Mouse (Mus musculus) midbrain, embryonic 15.5 days (tissue): ENCODE measurements at regions not wholly inside any gene's neighbourhood (a gene's known extent, or its start where the extent isn't known, plus 50 kb on each side); places are given as distances from the start of the nearest gene placed in this dataset.
A peak's percentile ranks its signal among the peaks of the same experiment; 100 is the strongest.

Experiments
- ATAC-seq: fragments of 200-750 bp; cut with Nextera tagmentation; replicated peaks from 2 replicates; pipeline ENCODE4 v1.8.0; 2017; ENCODE audit warnings: moderate TSS enrichment
- H3K27ac ChIP-seq: fragments of 300-500 bp; sonication (generic); 2 replicates; pipeline ENCODE4 v1.5.1; 2015; ENCODE audit warnings: mild to moderate bottlenecking, inconsistent platforms
- H3K27me3 ChIP-seq: fragments of 300-500 bp; sonication (generic); replicated peaks from 2 replicates; pipeline ENCODE4 v1.6.1; 2015; ENCODE audit warnings: inconsistent platforms
- H3K36me3 ChIP-seq: fragments of 300-500 bp; sonication (generic); replicated peaks from 2 replicates; pipeline ENCODE4 v1.6.1; 2015; ENCODE audit warnings: inconsistent platforms
- H3K4me1 ChIP-seq: fragments of 300-500 bp; sonication (generic); 2 replicates; pipeline ENCODE4 v1.6.1; 2015; ENCODE audit warnings: inconsistent platforms
- H3K4me2 ChIP-seq: fragments of 300-500 bp; sonication (generic); 2 replicates; pipeline ENCODE4 v1.6.1; 2015; ENCODE audit warnings: inconsistent platforms, mild to moderate bottlenecking, moderate library complexity
- H3K4me3 ChIP-seq: fragments of 300-500 bp; sonication (generic); 2 replicates; pipeline ENCODE4 v1.5.1; 2015; ENCODE audit warnings: mild to moderate bottlenecking, inconsistent platforms
- H3K9ac ChIP-seq: fragments of 300-500 bp; sonication (generic); 2 replicates; pipeline ENCODE4 v1.6.1; 2015; ENCODE audit warnings: mild to moderate bottlenecking, inconsistent platforms
- H3K9me3 ChIP-seq: fragments of 300-500 bp; sonication (generic); 2 replicates; pipeline ENCODE4 v1.6.1; 2016; ENCODE audit warnings: inconsistent platforms
- whole genome bisulfite sequencing: fragments of 180-500 bp; shearing (Covaris S2); methylation state at CpG from one replicate; pipeline ENCODE4 v1.1.7; 2015; ENCODE audit warnings: mixed read lengths; 5-methylcytosine and 5-hydroxymethylcytosine counted together

- ATAC-seq: no peak
- Histone ChIP-seq H3K36me3 (no peaks in the 10 kb centered on the region), H3K9me3 (no peaks in the 10 kb centered on the region), H3K27me3 (no peaks in the 10 kb centered on the region), H3K4me3 (no peak overlapping the region), H3K4me1 (no peaks in the 10 kb centered on the region), H3K27ac (no peak overlapping the region), H3K9ac (no peak overlapping the region), H3K4me2 (no peak overlapping the region)
- WGBS: 69% methylated on average over 1 of the region's 1 CpGs
Observed at GRCm38 (mm10) chr3:138609749-138610148, 83.8 kb downstream of the Eif4e start.

- WGBS: 78% methylated on average over 9 of the region's 9 CpGs
- Histone ChIP-seq H3K4me1 (no peaks in the 10 kb centered on the region), H3K9me3 (no peaks in the 10 kb centered on the region), H3K4me3 (no peak overlapping the region), H3K27me3 (no peaks in the 10 kb centered on the region), H3K36me3 (no peaks in the 10 kb centered on the region), H3K9ac (no peak overlapping the region), H3K4me2 (no peak overlapping the region), H3K27ac (no peak overlapping the region)
- no peak for ATAC-seq
Observed at GRCm38 (mm10) chr3:138612884-138613653, 87.1 kb downstream of the Eif4e start.

- no peaks in the 10 kb centered on the region for H3K36me3 ChIP-seq
- H3K4me1 ChIP-seq: no peaks in the 10 kb centered on the region
- H3K4me3 ChIP-seq: no peak overlapping the region
- H3K27ac ChIP-seq: no peak overlapping the region
- no peaks in the 10 kb centered on the region for H3K9me3 ChIP-seq
- no peak for ATAC-seq
- H3K9ac ChIP-seq: no peak overlapping the region
- 91% methylated on average over 3 of the region's 3 CpGs for WGBS
- no peaks in the 10 kb centered on the region for H3K27me3 ChIP-seq
- no peak overlapping the region for H3K4me2 ChIP-seq
Observed at GRCm38 (mm10) chr3:138613680-138614079, 87.7 kb downstream of the Eif4e start.

GRCm38 (mm10) chr3:138614899-138615298, 88.9 kb downstream of the Eif4e start:
- no peaks in the 10 kb centered on the region for H3K27me3 ChIP-seq
- H3K4me3 ChIP-seq: no peak overlapping the region
- 91% methylated on average over 2 of the region's 2 CpGs for WGBS
- H3K36me3 ChIP-seq: no peaks in the 10 kb centered on the region
- H3K9me3 ChIP-seq: no peaks in the 10 kb centered on the region
- no peak overlapping the region for H3K9ac ChIP-seq
- H3K27ac ChIP-seq: no peak overlapping the region
- ATAC-seq: no peak
- H3K4me2 ChIP-seq: no peak overlapping the region
- H3K4me1 ChIP-seq: no peaks in the 10 kb centered on the region

GRCm38 (mm10) chr3:138620263-138620662, 94.3 kb downstream of the Eif4e start:
- WGBS: 86% methylated on average over 4 of the region's 4 CpGs

GRCm38 (mm10) chr3:138624128-138624527, 98.1 kb downstream of the Eif4e start:
- Histone ChIP-seq H3K4me2 (no peak overlapping the region), H3K9me3 (no peaks in the 10 kb centered on the region), H3K36me3 (no peaks in the 10 kb centered on the region), H3K9ac (no peak overlapping the region), H3K27ac (no peak overlapping the region), H3K4me3 (no peak overlapping the region), H3K4me1 (no peaks in the 10 kb centered on the region), H3K27me3 (no peaks in the 10 kb centered on the region)
- WGBS: 93% methylated on average over 2 of the region's 2 CpGs
- no peak for ATAC-seq

More at GRCm38 (mm10) chr3:138620263-138620662, 94.3 kb downstream of the Eif4e start:
- ATAC-seq: no peak
- Histone ChIP-seq H3K4me1 (no peaks in the 10 kb centered on the region), H3K9ac (no peak overlapping the region), H3K4me2 (no peak overlapping the region), H3K27ac (no peak overlapping the region), H3K4me3 (no peak overlapping the region), H3K27me3 (no peaks in the 10 kb centered on the region), H3K36me3 (no peaks in the 10 kb centered on the region), H3K9me3 (no peaks in the 10 kb centered on the region)

GRCm38 (mm10) chr3:138626230-138626629, 100.3 kb downstream of the Eif4e start:
- no peak overlapping the region for H3K4me2 ChIP-seq
- H3K9me3 ChIP-seq: no peaks in the 10 kb centered on the region
- no peaks in the 10 kb centered on the region for H3K36me3 ChIP-seq
- no peaks in the 10 kb centered on the region for H3K4me1 ChIP-seq
- H3K4me3 ChIP-seq: no peak overlapping the region
- WGBS: 86% methylated on average over 4 of the region's 4 CpGs
- no peak overlapping the region for H3K9ac ChIP-seq
- no peaks in the 10 kb centered on the region for H3K27me3 ChIP-seq
- no peak for ATAC-seq
- H3K27ac ChIP-seq: no peak overlapping the region

GRCm38 (mm10) chr3:138630231-138630630, 104.3 kb downstream of the Eif4e start:
- WGBS: 92% methylated on average over 13 of the region's 13 CpGs
- ATAC-seq: no peak

GRCm38 (mm10) chr3:138632086-138632485, 106.1 kb downstream of the Eif4e start:
- H3K36me3 ChIP-seq: no peaks in the 10 kb centered on the region

More at GRCm38 (mm10) chr3:138630231-138630630, 104.3 kb downstream of the Eif4e start:
- Histone ChIP-seq H3K4me1 (no peaks in the 10 kb centered on the region), H3K27ac (no peak overlapping the region), H3K4me2 (no peak overlapping the region), H3K9me3 (no peaks in the 10 kb centered on the region), H3K4me3 (no peak overlapping the region), H3K9ac (no peak overlapping the region), H3K27me3 (no peaks in the 10 kb centered on the region), H3K36me3 (no peaks in the 10 kb centered on the region)

GRCm38 (mm10) chr3:138642026-138642425, 100.0 kb upstream of the Tspan5 start:
- WGBS: 94% methylated on average over 1 of the region's 1 CpGs
- no peaks in the 10 kb centered on the region for H3K9me3 ChIP-seq
- no peak overlapping the region for H3K9ac ChIP-seq
- H3K4me1 ChIP-seq: peaks cover 21% of the 10 kb centered on the region
- ATAC-seq: no peak
- no peak overlapping the region for H3K27ac ChIP-seq
- H3K27me3 ChIP-seq: no peaks in the 10 kb centered on the region
- no peak overlapping the region for H3K4me3 ChIP-seq
- no peaks in the 10 kb centered on the region for H3K36me3 ChIP-seq
- H3K4me2 ChIP-seq: no peak overlapping the region

More at GRCm38 (mm10) chr3:138632086-138632485, 106.1 kb downstream of the Eif4e start:
- H3K4me2 ChIP-seq: no peak overlapping the region
- H3K27ac ChIP-seq: no peak overlapping the region
- H3K27me3 ChIP-seq: no peaks in the 10 kb centered on the region
- H3K9ac ChIP-seq: no peak overlapping the region
- WGBS: 80% methylated on average over 2 of the region's 2 CpGs
- ATAC-seq: no peak
- H3K9me3 ChIP-seq: no peaks in the 10 kb centered on the region
- no peak overlapping the region for H3K4me3 ChIP-seq
- no peaks in the 10 kb centered on the region for H3K4me1 ChIP-seq

- no peaks in the 10 kb centered on the region for H3K36me3 ChIP-seq
- WGBS: 14% methylated on average over 15 of the region's 15 CpGs
- H3K9me3 ChIP-seq: no peaks in the 10 kb centered on the region
- H3K4me1 ChIP-seq: peaks cover 21% of the 10 kb centered on the region
- H3K9ac ChIP-seq: peak overlapping the region; percentile 32; the same call in 1 of the 2 replicates
- ATAC-seq: peak; percentile 13; the same call in 1 of the 2 replicates
- peak overlapping the region; percentile 47 for H3K4me2 ChIP-seq
- peak overlapping the region; percentile 80 for H3K27ac ChIP-seq
- H3K4me3 ChIP-seq: peak overlapping the region; percentile 24
- H3K27me3 ChIP-seq: no peaks in the 10 kb centered on the region
Observed at GRCm38 (mm10) chr3:138643951-138644285, 98.1 kb upstream of the Tspan5 start.

- peak overlapping the region; percentile 32; the same call in 1 of the 2 replicates for H3K9ac ChIP-seq
- peak overlapping the region; percentile 24 for H3K4me3 ChIP-seq
- peaks cover 21% of the 10 kb centered on the region for H3K4me1 ChIP-seq
- H3K4me2 ChIP-seq: peak overlapping the region; percentile 47
- H3K27ac ChIP-seq: peak overlapping the region; percentile 80
- peak; percentile 90 for ATAC-seq
- no peaks in the 10 kb centered on the region for H3K27me3 ChIP-seq
- H3K36me3 ChIP-seq: no peaks in the 10 kb centered on the region
- 1% methylated on average over 19 of the region's 19 CpGs for WGBS
- H3K9me3 ChIP-seq: no peaks in the 10 kb centered on the region
Observed at GRCm38 (mm10) chr3:138644286-138644951, 97.6 kb upstream of the Tspan5 start.
